Comparison of ENCODE assay signal across 8 mouse cellular contexts in the genomic region with DNA sequence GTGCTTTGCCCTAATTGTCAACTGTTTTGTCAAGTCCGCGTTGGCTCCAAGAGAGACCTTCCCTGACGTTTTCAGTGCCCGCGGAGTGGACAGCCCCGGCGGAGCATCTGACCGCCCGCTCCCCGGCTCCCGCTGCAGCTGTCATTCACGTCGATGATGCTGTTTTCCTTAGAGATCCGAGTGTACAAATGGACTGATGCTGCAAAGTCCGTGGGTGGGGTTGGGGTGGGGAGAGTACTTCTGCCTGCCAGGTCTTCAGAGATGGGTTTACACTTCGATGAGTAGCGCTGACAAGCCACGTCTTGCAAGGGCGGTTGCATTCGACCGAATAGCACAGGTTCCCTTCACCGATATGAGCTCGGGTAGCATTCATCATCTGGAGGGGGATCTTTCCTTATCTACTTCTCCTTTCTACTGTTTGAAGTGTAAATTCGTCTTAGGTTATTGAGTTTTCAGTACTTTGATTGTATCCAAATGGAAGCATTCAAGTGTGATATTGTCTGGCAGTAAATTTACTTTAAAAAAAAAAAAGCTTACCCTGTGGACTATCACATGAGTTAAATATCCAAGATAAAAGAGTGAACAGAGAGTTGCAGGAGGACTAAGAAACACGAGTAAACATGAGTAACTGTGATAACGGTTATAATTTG. TPM values are rescaled to one million over a fixed set of nuclear protein-coding genes. Genes with fewer than 3 reads are reported as not detected.
DNase-seq lines count a peak whose midpoint lies in the region; ATAC-seq and TF ChIP-seq lines count a peak whose summit lies in the region.

No protein-coding gene starts in this region.

- H3K27me3 ChIP-seq in lung, embryonic 14.5 days (ENCODE audit: insufficient read depth, low read length), result no peaks in the 10 kb centered on the region
- no peaks in the 10 kb centered on the region for H3K27me3 ChIP-seq in embryonic facial prominence, embryonic 10.5 days (replicated peaks; ENCODE audit: low read depth, poor library complexity, severe bottlenecking)
- H3K27me3 ChIP-seq in intestine, embryonic 16.5 days (replicated peaks; ENCODE audit: control insufficient read depth, insufficient read depth, low read length), result no peaks in the 10 kb centered on the region
- no peaks in the 10 kb centered on the region for H3K27me3 ChIP-seq in neural tube, embryonic 12.5 days (replicated peaks)

- H3K4me1 ChIP-seq in lung, embryonic 14.5 days (ENCODE audit: insufficient read depth), result 0 out of 2 replicates have a peak, but pooled peaks cover 9% of the 10 kb centered on the region
- H3K4me1 ChIP-seq in embryonic facial prominence, embryonic 10.5 days, result peaks cover 7% of the 10 kb centered on the region; the same call in 1 of the 2 replicates
- H3K4me1 ChIP-seq in intestine, embryonic 16.5 days (ENCODE audit: control insufficient read depth, insufficient read depth, low read length), result peaks cover 3% of the 10 kb centered on the region
- no peaks in the 10 kb centered on the region; the same call in 1 of the 2 replicates for H3K4me1 ChIP-seq in neural tube, embryonic 12.5 days

- peak overlapping the region; percentile 77 for H3K4me2 ChIP-seq in lung, embryonic 14.5 days
- peak overlapping the region; percentile 61 for H3K4me2 ChIP-seq in intestine, embryonic 16.5 days (ENCODE audit: low read depth, low read length)
- peak overlapping the region; percentile 58 for H3K4me2 ChIP-seq in neural tube, embryonic 12.5 days (replicated peaks)

- no peaks in the 10 kb centered on the region for H3K36me3 ChIP-seq in lung, embryonic 14.5 days (ENCODE audit: insufficient read depth)
- H3K36me3 ChIP-seq in embryonic facial prominence, embryonic 10.5 days (replicated peaks), result no peaks in the 10 kb centered on the region
- H3K36me3 ChIP-seq in intestine, embryonic 16.5 days (ENCODE audit: control insufficient read depth, insufficient read depth, low read length), result no peaks in the 10 kb centered on the region
- H3K36me3 ChIP-seq in neural tube, embryonic 12.5 days, result no peaks in the 10 kb centered on the region

- H3K27ac ChIP-seq in lung, embryonic 14.5 days (ENCODE audit: low read depth), result peak overlapping the region; percentile 97
- H3K27ac ChIP-seq in embryonic facial prominence, embryonic 10.5 days (replicated peaks), result peak overlapping the region; percentile 97
- peak overlapping the region; percentile 97 for H3K27ac ChIP-seq in intestine, embryonic 16.5 days (ENCODE audit: low read length)
- H3K27ac ChIP-seq in neural tube, embryonic 12.5 days, result peak overlapping the region; percentile 88; the same call in 1 of the 2 replicates

- no peak for DNase-seq in lung, embryonic 14.5 days
- no peak for DNase-seq in lung, adult 18-20 months
- no peak for DNase-seq in embryonic facial prominence, embryonic 10.5 days (ENCODE audit: low spot score)
- DNase-seq in ovary, postnatal 36 days (ENCODE audit: low spot score), result no peak
- no peak for DNase-seq in urinary bladder, postnatal 4 days (ENCODE audit: low spot score in 2 of 2)
- DNase-seq in ovary, postnatal 14 days (ENCODE audit: low spot score), result no peak

- ATAC-seq in lung, embryonic 14.5 days (ENCODE audit: insufficient read depth), result peak; percentile 62
- peak; percentile 67 for ATAC-seq in intestine, embryonic 16.5 days
- no peak; the same call in 1 of the 2 replicates for ATAC-seq in neural tube, embryonic 12.5 days (ENCODE audit: low FRiP score, low read depth)

- no peaks in the 10 kb centered on the region for H3K9me3 ChIP-seq in lung, embryonic 14.5 days (ENCODE audit: low read depth, low read length)
- H3K9me3 ChIP-seq in embryonic facial prominence, embryonic 10.5 days, result no peaks in the 10 kb centered on the region
- H3K9me3 ChIP-seq in intestine, embryonic 16.5 days (ENCODE audit: control insufficient read depth, low read length), result no peaks in the 10 kb centered on the region
- H3K9me3 ChIP-seq in neural tube, embryonic 12.5 days, result no peaks in the 10 kb centered on the region

- 2% methylated on average over 26 of the region's 26 CpGs for WGBS in lung, embryonic 14.5 days
- WGBS in embryonic facial prominence, embryonic 10.5 days, result 4% methylated on average over 26 of the region's 26 CpGs
- 2% methylated on average over 26 of the region's 26 CpGs for WGBS in intestine, embryonic 16.5 days
- 4% methylated on average over 26 of the region's 26 CpGs for WGBS in neural tube, embryonic 12.5 days

- no peak for TF ChIP-seq CTCF in lung, embryonic 14.5 days (IDR thresholded peaks at IDR 0.05; ENCODE audit: low read depth)

- peak overlapping the region; percentile 89 for H3K9ac ChIP-seq in lung, embryonic 14.5 days
- H3K9ac ChIP-seq in intestine, embryonic 16.5 days (ENCODE audit: low read depth, low read length), result peak overlapping the region; percentile 90
- H3K9ac ChIP-seq in neural tube, embryonic 12.5 days, result peak overlapping the region; percentile 81

- peak overlapping the region; percentile 76 for H3K4me3 ChIP-seq in lung, embryonic 14.5 days (ENCODE audit: low read depth, low read length)
- peak overlapping the region; percentile 80 for H3K4me3 ChIP-seq in embryonic facial prominence, embryonic 10.5 days
- H3K4me3 ChIP-seq in intestine, embryonic 16.5 days (ENCODE audit: low read length), result peak overlapping the region; percentile 79
- peak overlapping the region; percentile 72 for H3K4me3 ChIP-seq in neural tube, embryonic 12.5 days

RNA-seq across cellular contexts. Expression of a gene that starts 21.3 kb away (rescaled TPM):
- polyA plus RNA-seq in lung, embryonic 14.5 days (2014; fragmentation: Nextera tagmentation; extraction: Ambion mirVana), result not detected in 2 replicates
- polyA plus RNA-seq in embryonic facial prominence, embryonic 10.5 days (2016; fragmentation: Nextera tagmentation; extraction: Ambion mirVana), result not detected in 2 replicates
- not detected in 2 replicates for polyA plus RNA-seq in intestine, embryonic 16.5 days (2015; fragmentation: Nextera tagmentation; extraction: Ambion mirVana)
- 0.89 and 0.93 TPM in 2 replicates for polyA plus RNA-seq in neural tube, embryonic 12.5 days (2016; fragmentation: Nextera tagmentation; extraction: Ambion mirVana)

RNA-seq across cellular contexts. Expression of a gene that starts 35.0 kb away (rescaled TPM):
- 23.5 and 24.9 TPM in 2 replicates for polyA plus RNA-seq in lung, embryonic 14.5 days (2014; fragmentation: Nextera tagmentation; extraction: Ambion mirVana)
- polyA plus RNA-seq in embryonic facial prominence, embryonic 10.5 days (2016; fragmentation: Nextera tagmentation; extraction: Ambion mirVana), result 30.5 and 31.2 TPM in 2 replicates
- polyA plus RNA-seq in intestine, embryonic 16.5 days (2015; fragmentation: Nextera tagmentation; extraction: Ambion mirVana), result 11.9 and 12.0 TPM in 2 replicates
- polyA plus RNA-seq in neural tube, embryonic 12.5 days (2016; fragmentation: Nextera tagmentation; extraction: Ambion mirVana), result 29.5 and 29.8 TPM in 2 replicates
